Mouse (Mus musculus) hindbrain, embryonic 15.5 days (tissue): ENCODE data around the gene Lpar6. TPM values are rescaled to one million over a fixed set of nuclear protein-coding genes. Genes with fewer than 3 reads are reported as not detected.

Experiments
- ATAC-seq: fragments of 200-750 bp; cut with Nextera tagmentation; 2 replicates; pipeline ENCODE4 v1.8.0; 2017; ENCODE audit warnings: low read depth, moderate number of reproducible peaks, moderate TSS enrichment; ENCODE audit not compliant: low FRiP score
- H3K27ac ChIP-seq: fragments of 300-500 bp; sonication (generic); replicated peaks from 2 replicates; pipeline ENCODE4 v1.5.1; 2015; ENCODE audit warnings: mild to moderate bottlenecking, inconsistent platforms
- H3K27me3 ChIP-seq: fragments of 300-500 bp; sonication (generic); 2 replicates; pipeline ENCODE4 v1.6.1; 2015; ENCODE audit warnings: control low read depth, inconsistent platforms
- H3K36me3 ChIP-seq: fragments of 300-500 bp; sonication (generic); 2 replicates; pipeline ENCODE4 v1.6.1; 2015; ENCODE audit warnings: control low read depth, inconsistent platforms
- H3K4me1 ChIP-seq: fragments of 300-500 bp; sonication (generic); replicated peaks from 2 replicates; pipeline ENCODE4 v1.6.1; 2015; ENCODE audit warnings: control low read depth, inconsistent platforms
- H3K4me2 ChIP-seq: fragments of 300-500 bp; sonication (generic); 2 replicates; pipeline ENCODE4 v1.6.1; 2015; ENCODE audit warnings: moderate library complexity, mild to moderate bottlenecking, inconsistent platforms
- H3K4me3 ChIP-seq: fragments of 300-500 bp; sonication (generic); 2 replicates; pipeline ENCODE4 v1.5.1; 2015; ENCODE audit warnings: mild to moderate bottlenecking, inconsistent platforms
- H3K9ac ChIP-seq: fragments of 300-500 bp; sonication (generic); 2 replicates; pipeline ENCODE4 v1.6.1; 2015; ENCODE audit warnings: inconsistent platforms
- H3K9me3 ChIP-seq: fragments of 300-500 bp; sonication (generic); 2 replicates; pipeline ENCODE4 v1.6.1; 2016; ENCODE audit warnings: control low read depth, inconsistent platforms
- WGBS: fragments of 180-500 bp; shearing (Covaris S2); methylation state at CpG from one replicate; pipeline ENCODE4 v1.1.7; 2015; 5-methylcytosine and 5-hydroxymethylcytosine counted together
- microRNA counts: library from miRNA; unstranded; fragments of <30 nt; microRNA quantifications from one replicate; lab custom pipeline; 2016
- microRNA-seq: library from miRNA; unstranded; fragments of <30 nt; microRNA quantifications from one replicate; pipeline ENCODE4, GENCODE M21; 2016
- polyA plus RNA-seq: library from polyadenylated mRNA; unstranded; fragments of >200 nt; fragmentation: Nextera tagmentation; extraction: Ambion mirVana; gene quantifications from 2 replicates; pipeline ENCODE4 v1.2.1, GENCODE M21; 2015

Gene Lpar6
- polyA plus RNA-seq, 1 experiment from 2014 or later, result 4.3 TPM

- H3K4me3 ChIP-seq, result no peak overlapping the region
- ATAC-seq, result no peak
Observed at GRCm38 (mm10) chr14:73258181-73258580, 20.5 kb downstream of the Lpar6 start.

GRCm38 (mm10) chr14:73262210-73262609 is 24.5 kb downstream of the Lpar6 start:
- 92% methylated on average over 9 of the region's 9 CpGs for WGBS
- Histone ChIP-seq H3K27me3 (no peaks in the 10 kb centered on the region), H3K9me3 (no peaks in the 10 kb centered on the region), H3K36me3 (peaks cover 25% of the 10 kb centered on the region), H3K27ac (no peak overlapping the region), H3K4me3 (no peak overlapping the region), H3K4me2 (no peak overlapping the region), H3K9ac (no peak overlapping the region), H3K4me1 (no peaks in the 10 kb centered on the region)
- ATAC-seq, result no peak

More at GRCm38 (mm10) chr14:73258181-73258580, 20.5 kb downstream of the Lpar6 start:
- Histone ChIP-seq H3K9ac (no peak overlapping the region), H3K27ac (no peak overlapping the region), H3K36me3 (peaks cover 9% of the 10 kb centered on the region; the same call in 1 of the 2 replicates), H3K9me3 (no peaks in the 10 kb centered on the region), H3K4me1 (no peaks in the 10 kb centered on the region), H3K4me2 (no peak overlapping the region), H3K27me3 (no peaks in the 10 kb centered on the region)
- 68% methylated on average over 4 of the region's 4 CpGs for WGBS

- peaks cover 29% of the 10 kb centered on the region for H3K36me3 ChIP-seq
- H3K9ac ChIP-seq, result no peak overlapping the region
- no peak overlapping the region for H3K27ac ChIP-seq
- no peaks in the 10 kb centered on the region for H3K9me3 ChIP-seq
- H3K4me2 ChIP-seq, result no peak overlapping the region
- H3K27me3 ChIP-seq, result no peaks in the 10 kb centered on the region
- 91% methylated on average over 3 of the region's 3 CpGs for WGBS
- no peak for ATAC-seq
- no peak overlapping the region for H3K4me3 ChIP-seq
- H3K4me1 ChIP-seq, result no peaks in the 10 kb centered on the region
Observed at GRCm38 (mm10) chr14:73266166-73266565, 28.5 kb downstream of the Lpar6 start.

GRCm38 (mm10) chr14:73271807-73272206 is 34.1 kb downstream of the Lpar6 start:
- WGBS, result 31% methylated on average over 5 of the region's 5 CpGs
- ATAC-seq, result no peak
- no peaks in the 10 kb centered on the region for H3K4me1 ChIP-seq

GRCm38 (mm10) chr14:73279096-73279495 is 41.4 kb downstream of the Lpar6 start:
- H3K9me3 ChIP-seq, result no peaks in the 10 kb centered on the region
- no peak overlapping the region for H3K27ac ChIP-seq
- no peak for ATAC-seq
- no peak overlapping the region for H3K4me2 ChIP-seq
- H3K4me1 ChIP-seq, result no peaks in the 10 kb centered on the region
- H3K9ac ChIP-seq, result no peak overlapping the region
- peaks cover 9% of the 10 kb centered on the region; the same call in 1 of the 2 replicates for H3K36me3 ChIP-seq
- WGBS, result 91% methylated on average over 6 of the region's 6 CpGs
- no peaks in the 10 kb centered on the region for H3K27me3 ChIP-seq
- H3K4me3 ChIP-seq, result no peak overlapping the region

More at GRCm38 (mm10) chr14:73271807-73272206, 34.1 kb downstream of the Lpar6 start:
- peaks cover 13% of the 10 kb centered on the region; the same call in 1 of the 2 replicates for H3K36me3 ChIP-seq
- H3K27ac ChIP-seq, result no peak overlapping the region
- H3K27me3 ChIP-seq, result no peaks in the 10 kb centered on the region
- no peak overlapping the region for H3K9ac ChIP-seq
- H3K4me2 ChIP-seq, result no peak overlapping the region
- no peak overlapping the region for H3K4me3 ChIP-seq
- no peaks in the 10 kb centered on the region for H3K9me3 ChIP-seq

GRCm38 (mm10) chr14:73280996-73281395 is 43.3 kb downstream of the Lpar6 start:
- H3K4me2 ChIP-seq, result no peak overlapping the region
- no peaks in the 10 kb centered on the region for H3K36me3 ChIP-seq
- H3K27me3 ChIP-seq, result no peaks in the 10 kb centered on the region
- H3K27ac ChIP-seq, result no peak overlapping the region
- H3K9me3 ChIP-seq, result no peaks in the 10 kb centered on the region
- no peaks in the 10 kb centered on the region for H3K4me1 ChIP-seq
- H3K4me3 ChIP-seq, result no peak overlapping the region
- no peak for ATAC-seq
- WGBS, result 6% methylated on average over 1 of the region's 1 CpGs
- H3K9ac ChIP-seq, result no peak overlapping the region

GRCm38 (mm10) chr14:73289915-73290314 is 52.2 kb downstream of the Lpar6 start:
- Histone ChIP-seq H3K9ac (no peak overlapping the region), H3K27ac (no peak overlapping the region), H3K36me3 (0 out of 2 replicates have a peak, but pooled peaks cover 14% of the 10 kb centered on the region), H3K4me2 (no peak overlapping the region), H3K27me3 (no peaks in the 10 kb centered on the region), H3K9me3 (no peaks in the 10 kb centered on the region), H3K4me3 (no peak overlapping the region), H3K4me1 (no peaks in the 10 kb centered on the region)
- WGBS, result 92% methylated on average over 2 of the region's 2 CpGs
- no peak for ATAC-seq

GRCm38 (mm10) chr14:73292434-73292833 is 54.7 kb downstream of the Lpar6 start:
- H3K27ac ChIP-seq, result no peak overlapping the region
- 29% methylated on average over 1 of the region's 1 CpGs for WGBS
- no peaks in the 10 kb centered on the region for H3K4me1 ChIP-seq
- H3K9me3 ChIP-seq, result no peaks in the 10 kb centered on the region
- no peak overlapping the region for H3K4me3 ChIP-seq
- H3K27me3 ChIP-seq, result no peaks in the 10 kb centered on the region
- H3K9ac ChIP-seq, result no peak overlapping the region
- no peak overlapping the region for H3K4me2 ChIP-seq
- 0 out of 2 replicates have a peak, but pooled peaks have one; percentile 42 for ATAC-seq
- peaks cover 20% of the 10 kb centered on the region; the same call in 1 of the 2 replicates for H3K36me3 ChIP-seq

MicroRNA genes within 50 kb of the gene (microRNA counts, 519-probe panel; counts per million panel counts)
- not detected for microRNA mmu-miR-687 (lab: Ali Mortazavi, UCI)

Small RNA genes within 50 kb of the gene (microRNA-seq; reads per million reads assigned to microRNA genes)
- not detected for gene Mir687

Other genes with a start within 250 kb of the Lpar6 start
- 0.21 TPM in 1 of 2 replicates, not detected in the other for gene Cysltr2, start 188.8 kb upstream of the Lpar6 start, polyA plus RNA-seq
- 64.4 and 66.8 TPM in 2 replicates for gene Rcbtb2, start 114.9 kb upstream of the Lpar6 start, polyA plus RNA-seq
- 25.7 and 27.5 TPM in 2 replicates for gene Rb1, start 87.9 kb downstream of the Lpar6 start, polyA plus RNA-seq
- gene Itm2b, start 147.4 kb downstream of the Lpar6 start, polyA plus RNA-seq, result 709 and 713 TPM in 2 replicates